In genomic region chr2:38902866-38903265, GRCm38 (mm10) we compare ENCODE assay signal across 22 mouse cellular contexts.
"Had no signal": no experiment of that assay in that cellular context is flagged by ENCODE, and none has a peak within 500 bp of the region (broad histone marks: within the 10 kb centered on the region; RNA-seq: fewer than 3 reads in every experiment).

No protein-coding gene starts in this region.

- H3K9me3 ChIP-seq: kidney, embryonic 15.5 days; lung, embryonic 15.5 days; midbrain, embryonic 13.5 days; neural tube, embryonic 12.5 days; neural tube, embryonic 15.5 days had no signal

- H3K9ac ChIP-seq: kidney, embryonic 15.5 days; liver, embryonic 14.5 days; lung, embryonic 15.5 days; midbrain, embryonic 13.5 days; neural tube, embryonic 12.5 days; neural tube, embryonic 15.5 days had no signal

- H3K4me3 ChIP-seq: kidney, embryonic 15.5 days; left cerebral cortex, adult 2 months; lung, embryonic 15.5 days; midbrain, embryonic 13.5 days; neural tube, embryonic 12.5 days; neural tube, embryonic 15.5 days had no signal

- H3K36me3 ChIP-seq: kidney, embryonic 15.5 days; lung, embryonic 15.5 days; midbrain, embryonic 13.5 days; neural tube, embryonic 12.5 days; neural tube, embryonic 15.5 days had no signal

- H3K4me2 ChIP-seq: kidney, embryonic 15.5 days; lung, embryonic 15.5 days; midbrain, embryonic 13.5 days; neural tube, embryonic 12.5 days; neural tube, embryonic 15.5 days had no signal

- H3K4me1 ChIP-seq: kidney, embryonic 15.5 days; lung, embryonic 15.5 days; midbrain, embryonic 13.5 days; neural tube, embryonic 12.5 days had no signal

- ATAC-seq: midbrain, embryonic 13.5 days had no signal

- H3K27me3 ChIP-seq: kidney, embryonic 15.5 days; lung, embryonic 15.5 days; midbrain, embryonic 13.5 days; neural tube, embryonic 12.5 days; neural tube, embryonic 15.5 days had no signal

- DNase-seq: kidney, adult 11 months; kidney, adult 8-10 months; kidney, postnatal 10 days; kidney, postnatal 36 days; layer of hippocampus, postnatal 36 days; lung, adult 18-20 months; lung, postnatal 10 days; lung, postnatal 36 days; right cerebral cortex, adult 18-20 months; right cerebral cortex, postnatal 14 days; right cerebral cortex, postnatal 4 days; thymus, adult 2 months; thymus, postnatal 14 days; thymus, postnatal 4 days had no signal

- H3K27ac ChIP-seq: kidney, embryonic 15.5 days; left cerebral cortex, adult 2 months; liver, embryonic 14.5 days; lung, embryonic 15.5 days; midbrain, embryonic 13.5 days; neural tube, embryonic 12.5 days; neural tube, embryonic 15.5 days; stomach, postnatal 0 days had no signal
